Mouse (Mus musculus) neural tube, embryonic 11.5 days (tissue): ENCODE results near the gene 3110082I17Rik. TPM values are rescaled to one million over a fixed set of nuclear protein-coding genes. Genes with fewer than 3 reads are reported as not detected.
A peak's percentile ranks its signal among the peaks of the same experiment; 100 is the strongest.

Source experiments
- ATAC-seq: fragments of 200-750 bp; cut with Nextera tagmentation; 2 replicates; pipeline ENCODE4 v1.8.0; 2017; ENCODE audit warnings: moderate number of reproducible peaks, mild to moderate bottlenecking, moderate TSS enrichment, moderate library complexity; ENCODE audit not compliant: insufficient read depth, low FRiP score, low TSS enrichment
- DNase-seq: peaks from one replicate; pipeline ENCODE4 v3.0.0-alpha.2; 2015; ENCODE audit warnings: low spot score
- H3K27ac ChIP-seq: fragments of 300-500 bp; sonication (generic); 2 replicates; pipeline ENCODE4 v1.5.1; 2014; ENCODE audit warnings: low read depth, mild to moderate bottlenecking, low read length
- H3K27me3 ChIP-seq: fragments of 300-500 bp; sonication (generic); 2 replicates; pipeline ENCODE4 v1.6.1; 2014; ENCODE audit warnings: mild to moderate bottlenecking, low read length, mixed read lengths; ENCODE audit not compliant: control insufficient read depth, insufficient read depth
- H3K36me3 ChIP-seq: fragments of 300-500 bp; sonication (generic); 2 replicates; pipeline ENCODE4 v1.6.1; 2014; ENCODE audit warnings: mild to moderate bottlenecking, low read length, moderate library complexity, mixed read lengths; ENCODE audit not compliant: control insufficient read depth, insufficient read depth
- H3K4me1 ChIP-seq: fragments of 300-500 bp; sonication (generic); 2 replicates; pipeline ENCODE4 v1.6.1; 2014; ENCODE audit warnings: low read length, mixed read lengths; ENCODE audit not compliant: control insufficient read depth, insufficient read depth
- H3K4me2 ChIP-seq: fragments of 300-500 bp; sonication (generic); 2 replicates; pipeline ENCODE4 v1.6.1; 2014; ENCODE audit warnings: low read depth, mild to moderate bottlenecking, moderate library complexity
- H3K4me3 ChIP-seq: fragments of 300-500 bp; sonication (generic); 2 replicates; pipeline ENCODE4 v1.5.1; 2014; ENCODE audit warnings: low read depth, low read length
- H3K9ac ChIP-seq: fragments of 300-500 bp; sonication (generic); 2 replicates; pipeline ENCODE4 v1.6.1; 2014; ENCODE audit warnings: mild to moderate bottlenecking, low read length
- H3K9me3 ChIP-seq: fragments of 300-500 bp; sonication (generic); 2 replicates; pipeline ENCODE4 v1.6.1; 2016; ENCODE audit warnings: low read length; ENCODE audit not compliant: control insufficient read depth
- WGBS: fragments of 180-500 bp; shearing (Covaris S2); extraction: QIAGEN DNeasy Blood & Tissue Kit; methylation state at CpG from one replicate; pipeline ENCODE4 v1.1.7; 2014; 5-methylcytosine and 5-hydroxymethylcytosine counted together
- polyA plus RNA-seq: library from polyadenylated mRNA; unstranded; fragments of >200 nt; fragmentation: Nextera tagmentation; extraction: Ambion mirVana; gene quantifications from 2 replicates; pipeline ENCODE4 v1.2.1, GENCODE M21; 2014

3110082I17Rik gene
- polyA plus RNA-seq, 1 experiment from 2014 or later = 37.6 TPM

GRCm38 (mm10) chr5:139491348-139491747 lies 31.0 kb upstream of the 3110082I17Rik start:
- ATAC-seq = no peak
- DNase-seq = no peak
- H3K4me3 ChIP-seq = no peak overlapping the region
- H3K4me2 ChIP-seq = no peak overlapping the region
- no peaks in the 10 kb centered on the region for H3K36me3 ChIP-seq
- no peak overlapping the region for H3K9ac ChIP-seq
- 55% methylated on average over 8 of the region's 8 CpGs for WGBS
- no peaks in the 10 kb centered on the region for H3K27me3 ChIP-seq
- 0 out of 2 replicates have a peak, but pooled peaks cover 2% of the 10 kb centered on the region for H3K9me3 ChIP-seq
- no peaks in the 10 kb centered on the region for H3K4me1 ChIP-seq
- H3K27ac ChIP-seq = no peak overlapping the region

GRCm38 (mm10) chr5:139490131-139490530 lies 29.8 kb upstream of the 3110082I17Rik start:
- H3K9ac ChIP-seq = no peak overlapping the region
- H3K27me3 ChIP-seq = no peaks in the 10 kb centered on the region
- H3K4me3 ChIP-seq = no peak overlapping the region
- no peak for DNase-seq
- no peaks in the 10 kb centered on the region for H3K36me3 ChIP-seq
- H3K4me1 ChIP-seq = no peaks in the 10 kb centered on the region
- no peak for ATAC-seq
- 83% methylated on average over 11 of the region's 11 CpGs for WGBS
- no peak overlapping the region for H3K4me2 ChIP-seq
- no peak overlapping the region for H3K27ac ChIP-seq
- 0 out of 2 replicates have a peak, but pooled peaks cover 5% of the 10 kb centered on the region for H3K9me3 ChIP-seq

- Histone ChIP-seq H3K27ac (peak within 1 kb of the TSS; percentile 31), H3K36me3 (peaks cover 2% of the 10 kb centered on the region; the same call in 1 of the 2 replicates), H3K4me1 (peaks cover 9% of the 10 kb centered on the region; the same call in 1 of the 2 replicates), H3K9ac (peak within 1 kb of the TSS; percentile 78), H3K9me3 (0 out of 2 replicates have a peak, but pooled peaks cover 5% of the 10 kb centered on the region), H3K4me2 (peak within 1 kb of the TSS; percentile 69), H3K4me3 (peak within 1 kb of the TSS; percentile 90), H3K27me3 (no peaks in the 10 kb centered on the region)
- DNase-seq (peak; percentile 100), ATAC-seq (peak; percentile 97)
- WGBS = under 1% methylated on average over 42 of the region's 42 CpGs
These were observed 24.0 kb upstream of the 3110082I17Rik start, which contains the start of gene Zfand2a for GRCm38 (mm10) chr5:139484185-139484814. Gene Zfand2a (minus strand): TSS chr5:139484549.

- H3K4me3 ChIP-seq = peak overlapping the region; percentile 90
- H3K27me3 ChIP-seq = no peaks in the 10 kb centered on the region
- peaks cover 2% of the 10 kb centered on the region; the same call in 1 of the 2 replicates for H3K36me3 ChIP-seq
- no peak overlapping the region for H3K27ac ChIP-seq
- peak overlapping the region; percentile 69 for H3K4me2 ChIP-seq
- 0 out of 2 replicates have a peak, but pooled peaks cover 5% of the 10 kb centered on the region for H3K9me3 ChIP-seq
- peak overlapping the region; percentile 78 for H3K9ac ChIP-seq
- WGBS = 63% methylated on average over 14 of the region's 14 CpGs
- peaks cover 9% of the 10 kb centered on the region; the same call in 1 of the 2 replicates for H3K4me1 ChIP-seq
- no peak for DNase-seq
- ATAC-seq = no peak
These were observed 23.0 kb upstream of the 3110082I17Rik start for GRCm38 (mm10) chr5:139483171-139483848.

GRCm38 (mm10) chr5:139480406-139480805 lies 20.1 kb upstream of the 3110082I17Rik start:
- DNase-seq = no peak
- Histone ChIP-seq H3K4me2 (no peak overlapping the region), H3K27ac (no peak overlapping the region), H3K4me3 (no peak overlapping the region), H3K9ac (no peak overlapping the region), H3K9me3 (no peaks in the 10 kb centered on the region), H3K27me3 (no peaks in the 10 kb centered on the region), H3K4me1 (peaks cover 9% of the 10 kb centered on the region; the same call in 1 of the 2 replicates), H3K36me3 (peaks cover 2% of the 10 kb centered on the region; the same call in 1 of the 2 replicates)
- no peak for ATAC-seq
- WGBS = 97% methylated on average over 7 of the region's 10 CpGs

- Histone ChIP-seq H3K4me3 (no peak overlapping the region), H3K36me3 (peaks cover 2% of the 10 kb centered on the region; the same call in 1 of the 2 replicates), H3K9ac (no peak overlapping the region), H3K27ac (no peak overlapping the region), H3K4me1 (peaks cover 9% of the 10 kb centered on the region; the same call in 1 of the 2 replicates), H3K9me3 (no peaks in the 10 kb centered on the region), H3K27me3 (no peaks in the 10 kb centered on the region), H3K4me2 (no peak overlapping the region)
- DNase-seq = no peak
- WGBS = 96% methylated on average over 8 of the region's 8 CpGs
- ATAC-seq = no peak
These were observed 18.8 kb upstream of the 3110082I17Rik start for GRCm38 (mm10) chr5:139479088-139479487.

- no peak overlapping the region for H3K27ac ChIP-seq
- WGBS = 72% methylated on average over 9 of the region's 9 CpGs
- no peak overlapping the region for H3K4me2 ChIP-seq
- H3K27me3 ChIP-seq = no peaks in the 10 kb centered on the region
- no peaks in the 10 kb centered on the region for H3K9me3 ChIP-seq
- H3K36me3 ChIP-seq = peaks cover 9% of the 10 kb centered on the region; the same call in 1 of the 2 replicates
- ATAC-seq (no peak), DNase-seq (no peak)
- H3K4me1 ChIP-seq = no peaks in the 10 kb centered on the region
- H3K4me3 ChIP-seq = no peak overlapping the region
- H3K9ac ChIP-seq = no peak overlapping the region
These were observed 14.4 kb upstream of the 3110082I17Rik start for GRCm38 (mm10) chr5:139474741-139475140.

GRCm38 (mm10) chr5:139467998-139468397 lies 7.7 kb upstream of the 3110082I17Rik start:
- no peaks in the 10 kb centered on the region for H3K27me3 ChIP-seq
- H3K36me3 ChIP-seq = peaks cover 6% of the 10 kb centered on the region; the same call in 1 of the 2 replicates
- no peak overlapping the region for H3K9ac ChIP-seq
- H3K4me2 ChIP-seq = no peak overlapping the region
- no peaks in the 10 kb centered on the region for H3K9me3 ChIP-seq
- WGBS = 48% methylated on average over 5 of the region's 5 CpGs
- H3K27ac ChIP-seq = no peak overlapping the region
- DNase-seq (no peak), ATAC-seq (no peak)
- H3K4me1 ChIP-seq = no peaks in the 10 kb centered on the region
- H3K4me3 ChIP-seq = no peak overlapping the region
